Mouse (Mus musculus): ENCODE measurements around the gene Tnfrsf19.

The Tnfrsf19 gene

GRCm38 (mm10) chr14:61046091-61046681, at the start of gene Tnfrsf19:
Gene Tnfrsf19, minus strand, starts transcription at chr14:61046490.
- peak; percentile 72 for DNase-seq (ENCODE audit: low read depth, low spot score)

DNA sequence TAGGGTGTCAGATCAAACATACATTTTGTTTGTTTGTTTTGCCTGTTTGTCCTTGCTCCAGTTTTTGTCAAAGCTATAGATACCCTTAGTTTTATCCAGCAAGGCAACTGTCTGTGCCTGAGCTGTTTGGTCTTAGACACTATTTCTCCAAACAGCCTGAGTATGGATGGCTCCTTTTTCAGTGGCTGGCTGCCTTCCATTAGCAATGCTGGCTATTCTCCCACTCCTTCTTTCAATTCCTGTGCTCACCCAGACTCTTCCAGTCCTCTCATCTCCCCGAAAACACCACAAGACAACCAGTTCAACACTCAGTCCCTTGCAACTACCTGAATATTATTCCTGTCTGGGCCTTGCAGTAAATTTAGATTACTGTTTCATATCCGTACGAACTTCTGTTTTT, 45.8 kb upstream of the Tnfrsf19 start:
- DNase-seq (ENCODE audit: low read depth, low spot score), result no peak

DNA sequence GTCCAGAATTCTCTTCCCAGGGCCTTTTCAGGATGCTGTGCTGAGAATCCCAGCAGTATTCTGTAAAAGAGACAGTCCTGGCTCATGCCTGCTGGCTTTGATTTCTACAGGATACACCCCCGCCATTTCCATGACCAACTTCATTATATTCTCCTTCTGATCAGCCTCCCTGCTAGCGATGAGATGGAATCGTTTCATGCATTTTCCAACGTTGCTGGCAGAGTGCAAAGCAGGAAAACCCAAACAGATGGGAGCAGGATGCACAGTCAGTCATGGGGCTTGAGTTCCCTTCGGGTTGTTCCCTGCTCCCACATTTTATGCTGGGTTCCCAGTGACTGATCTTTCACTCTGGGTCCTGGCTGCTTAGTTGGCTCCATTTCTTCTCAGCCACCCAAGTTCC, 44.7 kb upstream of the Tnfrsf19 start:
- no peak for DNase-seq (ENCODE audit: low read depth, low spot score)

GRCm38 (mm10) chr14:61088187-61088586, 41.9 kb upstream of the Tnfrsf19 start:
- no peak for DNase-seq (ENCODE audit: low read depth, low spot score)

DNA sequence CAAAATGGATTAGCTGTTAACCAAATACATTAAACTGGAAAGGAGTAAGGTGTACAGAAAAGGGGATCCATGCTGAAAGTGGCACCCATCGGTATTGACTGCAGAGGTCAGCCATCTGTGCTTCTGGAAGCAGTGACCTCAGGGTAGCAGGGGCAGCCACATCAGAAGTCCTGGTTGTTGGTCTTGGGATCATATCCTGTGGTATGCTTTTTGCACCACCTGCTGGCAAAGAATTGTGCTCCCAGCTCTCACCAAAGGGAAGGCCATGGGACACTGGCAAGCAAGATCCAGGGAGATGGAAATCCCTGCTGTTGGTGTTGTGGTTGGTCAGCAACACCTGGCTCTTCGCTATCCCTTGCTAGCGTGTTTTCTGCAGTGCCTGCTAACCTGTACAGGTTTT, 39.0 kb upstream of the Tnfrsf19 start:
- peak; percentile 26 for DNase-seq (ENCODE audit: low read depth, low spot score)

GRCm38 (mm10) chr14:61069555-61069954, 23.3 kb upstream of the Tnfrsf19 start:
- DNase-seq (ENCODE audit: low read depth, low spot score), result no peak

DNA sequence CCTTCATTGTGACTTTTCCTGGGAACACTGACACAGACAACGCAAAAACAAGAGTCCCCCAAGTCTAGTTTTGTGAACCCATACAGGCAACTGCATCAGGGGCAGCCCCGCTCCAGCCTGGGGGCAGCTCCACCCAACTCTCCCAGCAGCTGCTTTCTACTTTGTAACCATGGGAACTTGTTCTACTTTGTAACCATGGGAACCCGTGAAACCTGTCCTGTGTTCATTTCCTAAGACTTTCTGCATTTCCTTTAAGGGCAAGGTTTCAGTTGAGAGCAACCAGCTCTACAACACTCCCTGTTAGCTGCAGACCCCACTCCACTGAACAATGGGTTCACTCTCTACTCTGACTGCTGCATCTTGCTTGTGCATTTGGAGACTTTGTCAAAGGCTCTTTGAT, 15.4 kb upstream of the Tnfrsf19 start:
- DNase-seq (ENCODE audit: low read depth, low spot score), result no peak

GRCm38 (mm10) chr14:61059316-61059945, 13.1 kb upstream of the Tnfrsf19 start:
- no peak for DNase-seq (ENCODE audit: low read depth, low spot score)

DNA sequence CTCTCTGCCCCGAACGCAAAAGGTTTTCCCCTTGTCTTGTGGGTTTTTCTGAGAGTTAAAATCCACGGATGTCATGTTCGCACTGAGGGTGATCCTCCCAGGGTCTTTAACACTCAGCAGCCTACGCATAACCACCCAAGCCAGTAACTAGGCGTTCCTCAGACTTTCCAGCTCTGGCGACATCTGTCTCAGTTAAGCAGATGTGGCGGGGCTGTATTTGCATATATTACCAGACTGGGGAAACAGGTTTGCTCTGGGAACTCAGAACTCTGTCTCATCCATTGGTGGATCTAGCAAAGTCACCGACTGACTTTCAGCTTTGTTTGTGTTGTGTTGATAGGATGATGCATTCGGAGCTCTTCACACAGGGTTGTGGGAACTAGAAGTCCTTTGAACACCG, 10.7 kb upstream of the Tnfrsf19 start:
- DNase-seq (ENCODE audit: low read depth, low spot score), result no peak

GRCm38 (mm10) chr14:61056445-61056844, 10.2 kb upstream of the Tnfrsf19 start:
- no peak for DNase-seq (ENCODE audit: low read depth, low spot score)

GRCm38 (mm10) chr14:61055864-61056263, 9.6 kb upstream of the Tnfrsf19 start:
- DNase-seq (ENCODE audit: low read depth, low spot score), result no peak

GRCm38 (mm10) chr14:61052163-61052562, 5.9 kb upstream of the Tnfrsf19 start:
- DNase-seq (ENCODE audit: low read depth, low spot score), result no peak

GRCm38 (mm10) chr14:61045446-61046090, 722 bp downstream of the Tnfrsf19 start:
- no peak for DNase-seq (ENCODE audit: low read depth, low spot score)

DNA sequence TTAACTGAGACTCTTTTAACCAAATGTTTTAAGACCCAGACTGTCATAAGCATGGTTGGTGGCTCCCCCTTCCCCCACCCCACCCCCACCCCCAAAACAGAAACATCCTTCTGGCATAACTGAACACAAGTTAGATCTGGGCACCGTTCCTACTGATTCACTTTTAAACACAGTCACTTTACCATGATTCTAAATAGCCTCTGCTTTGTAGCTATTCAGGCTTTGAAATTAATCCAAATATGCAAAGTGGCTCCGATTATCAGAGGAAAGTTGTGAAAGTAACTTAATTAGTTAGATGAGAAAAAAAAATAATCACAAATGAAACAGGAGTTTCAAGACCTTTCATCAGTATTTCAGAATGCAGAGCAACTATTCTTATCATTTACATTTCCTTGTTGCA, 2.0 kb downstream of the Tnfrsf19 start:
- DNase-seq (ENCODE audit: low read depth, low spot score), result no peak

GRCm38 (mm10) chr14:61043511-61044310, 2.6 kb downstream of the Tnfrsf19 start:
- no peak for DNase-seq (ENCODE audit: low read depth, low spot score)

- no peak for DNase-seq (ENCODE audit: low read depth, low spot score)
Observed at GRCm38 (mm10) chr14:61042291-61042690, 4.0 kb downstream of the Tnfrsf19 start.

DNA sequence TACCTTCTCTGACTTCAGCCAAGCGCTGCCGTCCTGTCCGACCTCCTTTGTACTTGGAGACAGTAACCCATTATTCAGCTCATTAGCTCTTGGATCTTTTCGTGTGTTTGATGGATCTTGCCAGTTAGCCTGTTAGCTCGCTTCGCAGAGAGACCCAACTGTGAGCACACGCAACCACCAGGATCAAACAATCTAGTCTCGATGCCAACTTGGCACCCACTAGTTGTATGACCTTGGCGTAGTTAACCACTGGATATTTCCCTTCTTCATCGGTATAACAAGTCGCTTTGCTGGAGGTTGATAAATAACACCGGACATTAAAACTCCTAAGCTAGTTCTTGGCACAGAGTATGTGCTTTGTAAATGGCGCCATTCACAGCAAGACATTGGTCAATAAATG, 6.1 kb downstream of the Tnfrsf19 start:
- DNase-seq (ENCODE audit: low read depth, low spot score), result no peak

- DNase-seq (ENCODE audit: low read depth, low spot score), result no peak
Observed at GRCm38 (mm10) chr14:61038082-61038472, 8.2 kb downstream of the Tnfrsf19 start.

- DNase-seq (ENCODE audit: low read depth, low spot score), result no peak
Observed at GRCm38 (mm10) chr14:61037321-61038081, 8.8 kb downstream of the Tnfrsf19 start.

DNA sequence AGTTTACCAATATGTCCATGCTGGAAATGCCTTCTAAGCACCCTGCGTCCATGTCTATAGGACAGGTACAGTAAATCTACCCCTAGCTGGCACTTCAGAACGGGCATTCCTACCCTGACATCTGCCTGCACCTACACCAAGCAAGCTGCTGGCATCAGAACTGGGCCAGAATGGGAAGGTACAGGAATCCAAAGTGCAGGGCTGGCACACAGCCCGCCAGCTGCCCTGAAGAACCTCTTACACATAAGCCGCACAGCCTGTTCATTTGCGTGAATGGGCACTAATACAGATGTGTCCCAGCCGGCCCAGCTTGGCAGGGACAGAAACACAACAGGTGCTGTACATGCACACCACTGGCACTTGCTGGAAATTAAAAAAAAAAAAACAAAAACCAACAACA, 15.9 kb downstream of the Tnfrsf19 start:
- no peak for DNase-seq (ENCODE audit: low read depth, low spot score)

GRCm38 (mm10) chr14:61024006-61024405, 22.3 kb downstream of the Tnfrsf19 start:
- no peak for DNase-seq (ENCODE audit: low read depth, low spot score)

GRCm38 (mm10) chr14:61022383-61022782, 23.9 kb downstream of the Tnfrsf19 start:
- DNase-seq (ENCODE audit: low read depth, low spot score), result no peak

Measured in embryo, embryonic 11.5 days (tissue).